Mouse (Mus musculus) bone marrow, adult 2 months (tissue): ENCODE measurements around the gene Txn1.

Source experiments
- CTCF ChIP-seq: fragments of 200-500 bp; IDR thresholded peaks from 2 replicates; pipeline ENCODE4 v1.5.1; 2011; ENCODE audit warnings: low read length, control low read depth; ENCODE audit not compliant: control insufficient read depth, insufficient read depth
- POLR2A ChIP-seq: fragments of 200-500 bp; IDR thresholded peaks from 2 replicates; pipeline ENCODE4 v1.6.1; 2011; ENCODE audit warnings: low read depth, mild to moderate bottlenecking, control low read depth, low read length, borderline replicate concordance; ENCODE audit not compliant: control insufficient read depth

DNA sequence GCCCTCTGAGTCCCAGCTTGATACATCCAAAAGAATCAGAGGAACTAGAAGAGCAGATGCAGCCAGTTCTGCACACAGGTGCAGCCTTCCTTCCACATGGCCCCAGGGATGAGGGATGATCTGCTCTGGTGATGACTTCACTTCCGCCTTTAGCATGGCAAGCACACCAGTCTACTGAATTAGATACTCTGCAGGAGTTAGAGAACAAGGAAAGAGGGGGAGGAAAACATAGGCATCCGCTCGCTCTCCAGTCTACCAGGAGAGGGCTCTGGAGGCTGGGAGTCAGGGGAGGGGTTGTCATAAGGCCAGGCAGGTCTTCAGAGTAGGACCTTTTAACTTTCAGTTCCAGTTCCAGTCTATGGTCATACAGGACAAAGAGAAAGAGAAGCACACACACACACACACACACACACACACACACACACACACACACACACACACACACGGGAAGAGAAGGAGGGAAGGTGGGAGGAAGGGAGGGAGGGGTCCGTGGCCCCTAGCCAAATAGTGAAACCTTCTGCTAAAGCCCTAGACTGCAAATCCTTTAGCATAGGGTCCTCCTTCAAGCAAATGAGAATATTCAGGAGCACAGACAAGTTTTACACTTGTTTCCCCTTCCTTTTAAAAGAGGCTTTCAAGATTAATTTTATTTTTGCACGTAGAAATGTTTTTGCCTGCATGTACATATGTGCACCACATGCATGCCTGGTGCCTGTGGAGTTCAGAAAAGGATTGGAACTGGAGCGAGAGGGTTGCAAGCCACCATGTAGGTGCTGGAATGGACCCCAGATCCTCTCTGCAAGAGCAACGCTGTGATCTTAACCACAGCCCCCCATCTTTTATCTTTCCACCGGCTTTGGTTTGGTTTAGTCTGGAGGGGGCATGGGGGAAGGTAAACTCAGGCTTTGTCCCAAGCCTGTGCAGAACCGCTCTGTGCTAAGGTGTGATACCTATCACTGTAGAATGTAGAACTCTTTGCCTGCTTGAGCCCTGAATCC, 41.7 kb downstream of the Txn1 start:
- TF ChIP-seq POLR2A (no peak), CTCF (no peak)
